Mouse (Mus musculus) forebrain, embryonic 15.5 days (tissue): Measurements from ENCODE around the gene Kif24. TPM values are rescaled to one million over a fixed set of nuclear protein-coding genes. Genes with fewer than 3 reads are reported as not detected.

Experiments
- ATAC-seq: fragments of 200-750 bp; cut with Nextera tagmentation; replicated peaks from 2 replicates; pipeline ENCODE4 v1.8.0; 2017; ENCODE audit warnings: mild to moderate bottlenecking, moderate TSS enrichment, moderate library complexity
- H3K27ac ChIP-seq: fragments of 300-500 bp; sonication (generic); replicated peaks from 2 replicates; pipeline ENCODE4 v1.5.1; 2015; ENCODE audit warnings: mild to moderate bottlenecking, inconsistent platforms
- H3K27me3 ChIP-seq: fragments of 300-500 bp; sonication (generic); 2 replicates; pipeline ENCODE4 v1.6.1; 2015; ENCODE audit warnings: inconsistent platforms
- H3K36me3 ChIP-seq: fragments of 300-500 bp; sonication (generic); 2 replicates; pipeline ENCODE4 v1.6.1; 2015; ENCODE audit warnings: mild to moderate bottlenecking, inconsistent platforms
- H3K4me1 ChIP-seq: fragments of 300-500 bp; sonication (generic); 2 replicates; pipeline ENCODE4 v1.6.1; 2015; ENCODE audit warnings: inconsistent platforms
- H3K4me2 ChIP-seq: fragments of 300-500 bp; sonication (generic); replicated peaks from 2 replicates; pipeline ENCODE4 v1.6.1; 2015; ENCODE audit warnings: mild to moderate bottlenecking, inconsistent platforms
- H3K4me3 ChIP-seq: fragments of 300-500 bp; sonication (generic); 2 replicates; pipeline ENCODE4 v1.5.1; 2015; ENCODE audit warnings: mild to moderate bottlenecking, inconsistent platforms
- H3K9ac ChIP-seq: fragments of 300-500 bp; sonication (generic); replicated peaks from 2 replicates; pipeline ENCODE4 v1.6.1; 2015; ENCODE audit warnings: mild to moderate bottlenecking, inconsistent platforms
- H3K9me3 ChIP-seq: fragments of 300-500 bp; sonication (generic); 2 replicates; pipeline ENCODE4 v1.6.1; 2016; ENCODE audit warnings: inconsistent platforms
- WGBS: fragments of 180-500 bp; shearing (Covaris S2); methylation state at CpG from one replicate; pipeline ENCODE4 v1.1.7; 2015; ENCODE audit warnings: mixed read lengths; 5-methylcytosine and 5-hydroxymethylcytosine counted together
- polyA plus RNA-seq: library from polyadenylated mRNA; unstranded; fragments of >200 nt; fragmentation: Nextera tagmentation; extraction: Ambion mirVana; gene quantifications from 2 replicates; pipeline ENCODE4 v1.2.1, GENCODE M21; 2015

Kif24 gene
- polyA plus RNA-seq, 1 experiment from 2014 or later = 5.1 TPM

- Histone ChIP-seq H3K4me3 (no peak overlapping the region), H3K27ac (no peak overlapping the region), H3K4me2 (no peak overlapping the region), H3K27me3 (no peaks in the 10 kb centered on the region), H3K4me1 (peaks cover 15% of the 10 kb centered on the region), H3K36me3 (no peaks in the 10 kb centered on the region; the same call in 1 of the 2 replicates), H3K9me3 (no peaks in the 10 kb centered on the region), H3K9ac (no peak overlapping the region)
- no peak for ATAC-seq
- 91% methylated on average over 2 of the region's 2 CpGs for WGBS
These were observed 106.0 kb downstream of the Kif24 start for GRCm38 (mm10) chr4:41358669-41359068.

GRCm38 (mm10) chr4:41357154-41357553 is 107.5 kb downstream of the Kif24 start:
- ATAC-seq = no peak
- 11% methylated on average over 2 of the region's 2 CpGs for WGBS
- Histone ChIP-seq H3K4me2 (no peak overlapping the region), H3K4me3 (no peak overlapping the region), H3K27ac (no peak overlapping the region), H3K9ac (no peak overlapping the region), H3K27me3 (no peaks in the 10 kb centered on the region), H3K9me3 (no peaks in the 10 kb centered on the region), H3K4me1 (peaks cover 15% of the 10 kb centered on the region), H3K36me3 (no peaks in the 10 kb centered on the region; the same call in 1 of the 2 replicates)

- ATAC-seq = no peak
- no peak overlapping the region for H3K27ac ChIP-seq
- H3K4me3 ChIP-seq = no peak overlapping the region
- H3K4me2 ChIP-seq = no peak overlapping the region
- H3K27me3 ChIP-seq = no peaks in the 10 kb centered on the region
- H3K9ac ChIP-seq = no peak overlapping the region
- WGBS = 100% methylated on average over 1 of the region's 1 CpGs
- H3K36me3 ChIP-seq = no peaks in the 10 kb centered on the region; the same call in none of the 2 replicates
- H3K4me1 ChIP-seq = peaks cover 31% of the 10 kb centered on the region
- no peaks in the 10 kb centered on the region for H3K9me3 ChIP-seq
These were observed 111.4 kb downstream of the Kif24 start for GRCm38 (mm10) chr4:41353265-41353664.

- ATAC-seq = no peak
- Histone ChIP-seq H3K4me2 (no peak overlapping the region), H3K36me3 (no peaks in the 10 kb centered on the region; the same call in none of the 2 replicates), H3K9me3 (no peaks in the 10 kb centered on the region), H3K27ac (no peak overlapping the region), H3K9ac (no peak overlapping the region), H3K4me1 (peaks cover 36% of the 10 kb centered on the region), H3K4me3 (no peak overlapping the region), H3K27me3 (no peaks in the 10 kb centered on the region)
- 95% methylated on average over 4 of the region's 4 CpGs for WGBS
These were observed 111.9 kb downstream of the Kif24 start for GRCm38 (mm10) chr4:41352758-41353157.

- no peaks in the 10 kb centered on the region; the same call in 1 of the 2 replicates for H3K36me3 ChIP-seq
- peak; percentile 83 for ATAC-seq
- H3K27ac ChIP-seq = peak overlapping the region; percentile 96
- WGBS = under 1% methylated on average over 28 of the region's 28 CpGs
- H3K27me3 ChIP-seq = no peaks in the 10 kb centered on the region
- peaks cover 24% of the 10 kb centered on the region for H3K4me1 ChIP-seq
- H3K9ac ChIP-seq = peak overlapping the region; percentile 68
- H3K9me3 ChIP-seq = no peaks in the 10 kb centered on the region
- H3K4me2 ChIP-seq = peak overlapping the region; percentile 71
- peak overlapping the region; percentile 70 for H3K4me3 ChIP-seq
These were observed 115.5 kb downstream of the Kif24 start for GRCm38 (mm10) chr4:41349199-41349591.

- no peaks in the 10 kb centered on the region; the same call in 1 of the 2 replicates for H3K36me3 ChIP-seq
- peak within 1 kb of the TSS; percentile 71 for H3K4me2 ChIP-seq
- peak within 1 kb of the TSS; percentile 96 for H3K27ac ChIP-seq
- peak; percentile 98 for ATAC-seq
- H3K4me1 ChIP-seq = peaks cover 24% of the 10 kb centered on the region
- peak within 1 kb of the TSS; percentile 70 for H3K4me3 ChIP-seq
- H3K9me3 ChIP-seq = no peaks in the 10 kb centered on the region
- WGBS = under 1% methylated on average over 31 of the region's 31 CpGs
- H3K9ac ChIP-seq = peak within 1 kb of the TSS; percentile 69
- H3K27me3 ChIP-seq = no peaks in the 10 kb centered on the region
These were observed 116.0 kb downstream of the Kif24 start, which contains the start of gene Ubap1 for GRCm38 (mm10) chr4:41348584-41349198. Ubap1 (plus strand) TSS chr4:41348996.

GRCm38 (mm10) chr4:41347839-41348238 is 116.8 kb downstream of the Kif24 start:
- Histone ChIP-seq H3K9ac (no peak overlapping the region), H3K27me3 (no peaks in the 10 kb centered on the region), H3K4me2 (peak overlapping the region; percentile 57), H3K27ac (no peak overlapping the region), H3K36me3 (no peaks in the 10 kb centered on the region; the same call in 1 of the 2 replicates), H3K9me3 (no peaks in the 10 kb centered on the region), H3K4me3 (peak overlapping the region; percentile 70), H3K4me1 (peaks cover 24% of the 10 kb centered on the region)
- no peak for ATAC-seq
- 33% methylated on average over 5 of the region's 5 CpGs for WGBS

- Histone ChIP-seq H3K9me3 (no peaks in the 10 kb centered on the region), H3K27me3 (no peaks in the 10 kb centered on the region), H3K27ac (no peak overlapping the region), H3K4me3 (no peak overlapping the region), H3K9ac (no peak overlapping the region), H3K4me1 (peaks cover 23% of the 10 kb centered on the region), H3K4me2 (no peak overlapping the region), H3K36me3 (no peaks in the 10 kb centered on the region)
- no peak for ATAC-seq
- WGBS = 79% methylated on average over 2 of the region's 2 CpGs
These were observed 118.7 kb downstream of the Kif24 start for GRCm38 (mm10) chr4:41346011-41346410.

- no peak for ATAC-seq
- no peak overlapping the region for H3K27ac ChIP-seq
- no peak overlapping the region for H3K4me3 ChIP-seq
- H3K27me3 ChIP-seq = no peaks in the 10 kb centered on the region
- no peak overlapping the region for H3K4me2 ChIP-seq
- no peaks in the 10 kb centered on the region for H3K4me1 ChIP-seq
- no peak overlapping the region for H3K9ac ChIP-seq
- WGBS = 84% methylated on average over 11 of the region's 11 CpGs
- H3K36me3 ChIP-seq = no peaks in the 10 kb centered on the region
- no peaks in the 10 kb centered on the region for H3K9me3 ChIP-seq
These were observed 123.7 kb downstream of the Kif24 start for GRCm38 (mm10) chr4:41340912-41341550.

Other genes with a start within 250 kb of the Kif24 start
- gene Ubap2, start 189.7 kb downstream of the Kif24 start, polyA plus RNA-seq = 54.9 and 58.9 TPM in 2 replicates
- 84.8 and 91.4 TPM in 2 replicates for gene Dcaf12, start 150.0 kb downstream of the Kif24 start, polyA plus RNA-seq
- gene Ubap1, start 115.9 kb downstream of the Kif24 start, polyA plus RNA-seq = 69.2 and 73.5 TPM in 2 replicates
- 66.8 and 69.5 TPM in 2 replicates for gene Nudt2, start 264 bp upstream of the Kif24 start, polyA plus RNA-seq
- 2.8 and 3.1 TPM in 2 replicates for gene AI464131, start 38.2 kb upstream of the Kif24 start, polyA plus RNA-seq
- gene 1110017D15Rik, start 52.4 kb upstream of the Kif24 start, polyA plus RNA-seq = 9.4 and 15.7 TPM in 2 replicates
- gene Fam219a, start 104.7 kb upstream of the Kif24 start, polyA plus RNA-seq = 14.3 and 14.7 TPM in 2 replicates
- 2.0 TPM in 2 replicates for gene Dnaic1, start 104.9 kb upstream of the Kif24 start, polyA plus RNA-seq
- gene Enho, start 175.4 kb upstream of the Kif24 start, polyA plus RNA-seq = 58.3 and 66.4 TPM in 2 replicates
- 15.8 and 16.6 TPM in 2 replicates for gene Cntfr, start 232.2 kb upstream of the Kif24 start, polyA plus RNA-seq
- 23.8 and 26.4 TPM in 2 replicates for gene Il11ra1, start 235.1 kb upstream of the Kif24 start, polyA plus RNA-seq
- 58.0 and 70.0 TPM in 2 replicates for gene Rpp25l, start 248.6 kb upstream of the Kif24 start, polyA plus RNA-seq